Mouse (Mus musculus): ENCODE results near the gene 9530003J23Rik. TPM values are rescaled to one million over a fixed set of nuclear protein-coding genes. Genes with fewer than 3 reads are reported as not detected.
"Not testable (repeated sequence)": the region's sequence is repeated elsewhere in the genome, so short reads cannot be mapped to it uniquely, and the experiment has no call there.

Gene 9530003J23Rik
- polyA plus RNA-seq, 1 experiment from 2014 or later: not detected

DNA sequence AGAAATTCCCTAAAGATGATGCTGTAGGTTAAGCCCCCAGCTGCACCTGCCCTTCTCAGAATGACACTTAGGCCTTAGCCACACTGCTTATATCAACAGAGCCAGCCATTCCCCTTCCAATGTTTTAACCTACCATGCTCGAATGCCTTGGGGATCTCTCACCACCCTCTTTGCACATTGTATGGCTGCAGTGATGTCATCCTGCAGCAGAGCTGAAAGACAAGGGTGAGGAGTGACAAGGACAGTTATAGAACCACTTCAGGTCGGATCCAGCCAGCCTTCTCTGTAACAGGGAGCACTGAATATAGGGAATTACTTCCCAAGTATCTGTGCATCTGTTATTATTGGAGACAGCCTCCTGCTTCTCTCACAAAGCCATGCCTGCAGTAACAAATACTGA is 40.0 kb upstream of the 9530003J23Rik start:
- 57% methylated on average over 2 of the region's 2 CpGs for WGBS
- ATAC-seq (ENCODE audit: low FRiP score); H3K27me3 ChIP-seq: not testable (repeated sequence)

DNA sequence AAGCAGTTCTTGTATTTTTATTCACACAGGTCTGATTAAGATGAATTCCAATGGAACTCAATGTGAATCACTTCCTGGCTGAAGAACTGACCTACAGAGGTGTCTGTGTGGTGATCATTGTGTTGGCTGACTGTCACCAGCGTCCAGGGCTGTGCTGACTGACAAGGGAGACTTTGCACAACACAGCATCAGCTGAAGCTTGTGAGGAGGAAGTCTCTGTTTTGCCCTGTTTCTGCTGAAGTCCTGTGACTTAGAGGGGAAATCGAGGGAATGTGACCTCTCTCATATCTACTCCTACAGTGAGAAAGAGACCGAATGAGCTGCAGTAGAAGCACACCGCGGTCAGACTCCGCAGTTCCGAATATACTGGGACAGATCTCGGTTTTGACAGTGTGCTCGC is 39.3 kb upstream of the 9530003J23Rik start:
- H3K4me1 ChIP-seq; H3K27me3 ChIP-seq; H3K9me3 ChIP-seq; H3K9ac ChIP-seq; H3K4me3 ChIP-seq (replicated peaks); H3K36me3 ChIP-seq (replicated peaks); ATAC-seq (ENCODE audit: low FRiP score); H3K27ac ChIP-seq; H3K4me2 ChIP-seq: not testable (repeated sequence)
- 87% methylated on average over 9 of the region's 9 CpGs for WGBS

More for the DNA sequence above, 40.0 kb upstream of the 9530003J23Rik start:
- H3K9ac ChIP-seq; H3K4me1 ChIP-seq; H3K9me3 ChIP-seq; H3K4me2 ChIP-seq; H3K4me3 ChIP-seq (replicated peaks); H3K27ac ChIP-seq; H3K36me3 ChIP-seq (replicated peaks): not testable (repeated sequence)

DNA sequence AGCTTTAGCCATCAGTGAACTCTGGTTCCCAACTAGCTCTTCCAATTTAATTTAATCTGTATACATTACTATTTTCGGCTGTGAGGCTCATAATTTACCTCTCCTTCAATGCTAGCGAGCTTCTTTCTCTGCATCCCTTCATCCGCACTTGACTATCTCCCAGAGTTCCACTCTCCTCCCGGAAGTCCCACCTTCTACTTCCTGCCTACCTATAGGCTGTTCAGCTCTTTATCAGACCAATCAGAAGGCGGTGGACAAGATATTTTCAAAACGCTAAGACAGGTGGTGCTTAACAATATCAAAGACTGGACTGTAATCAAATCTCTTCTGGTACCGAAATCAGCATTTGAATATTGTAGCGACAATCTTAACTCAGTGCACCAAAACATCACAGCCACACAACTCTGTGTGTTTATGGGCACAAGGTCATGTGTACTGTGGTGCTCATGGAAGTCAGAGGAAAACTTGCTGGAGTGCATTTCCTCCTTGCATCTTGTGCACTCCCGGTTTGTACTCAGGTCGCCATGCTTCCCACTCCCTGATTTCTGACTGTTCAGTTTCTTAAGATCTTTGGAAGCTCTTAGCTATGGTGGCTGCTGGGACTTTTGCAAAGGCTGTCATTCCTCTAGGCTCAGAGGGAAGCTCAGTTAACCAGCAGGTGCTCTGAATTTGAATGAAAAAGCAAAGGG is 37.3 kb upstream of the 9530003J23Rik start:
- H3K4me3 ChIP-seq (replicated peaks): no peak overlapping the region
- no peak for ATAC-seq (ENCODE audit: low FRiP score)

DNA sequence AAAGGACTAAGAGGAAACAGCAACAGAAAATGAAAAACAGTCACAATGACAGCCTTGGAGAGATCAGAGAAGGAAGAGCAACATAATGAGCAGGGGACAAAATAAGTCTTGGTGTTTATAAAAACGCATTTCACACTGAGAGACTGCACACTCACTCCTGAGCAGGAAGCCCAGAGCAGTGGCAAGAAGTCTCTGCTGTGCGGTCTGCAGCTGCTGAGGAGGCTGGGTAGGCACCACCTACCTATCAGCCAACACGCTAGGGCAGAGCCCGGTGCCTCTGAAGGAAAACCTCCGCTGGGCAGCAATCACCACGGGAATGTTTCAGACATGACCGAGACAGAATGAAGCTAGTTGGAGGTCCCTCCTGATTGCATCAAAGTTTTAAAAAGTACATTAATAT is 36.1 kb upstream of the 9530003J23Rik start:
- not testable (repeated sequence) for H3K36me3 ChIP-seq (replicated peaks); H3K4me3 ChIP-seq (replicated peaks); H3K9ac ChIP-seq; H3K9me3 ChIP-seq; H3K4me1 ChIP-seq; H3K27me3 ChIP-seq; ATAC-seq (ENCODE audit: low FRiP score); H3K4me2 ChIP-seq; H3K27ac ChIP-seq
- 97% methylated on average over 3 of the region's 7 CpGs for WGBS

More for the DNA sequence above, 37.3 kb upstream of the 9530003J23Rik start:
- H3K9me3 ChIP-seq: no peaks in the 10 kb centered on the region
- no peak overlapping the region for H3K9ac ChIP-seq
- H3K27me3 ChIP-seq: no peaks in the 10 kb centered on the region
- no peak overlapping the region for H3K4me2 ChIP-seq
- H3K4me1 ChIP-seq: no peaks in the 10 kb centered on the region
- H3K36me3 ChIP-seq (replicated peaks): no peaks in the 10 kb centered on the region
- WGBS: 85% methylated on average over 10 of the region's 10 CpGs
- H3K27ac ChIP-seq: no peak overlapping the region

GRCm38 (mm10) chr10:117272023-117272422 is 33.5 kb upstream of the 9530003J23Rik start:
- no peak overlapping the region for H3K27ac ChIP-seq
- no peak overlapping the region for H3K4me2 ChIP-seq
- H3K27me3 ChIP-seq: no peaks in the 10 kb centered on the region
- no peaks in the 10 kb centered on the region for H3K36me3 ChIP-seq (replicated peaks)
- no peak for ATAC-seq (ENCODE audit: low FRiP score)
- H3K4me3 ChIP-seq (replicated peaks): no peak overlapping the region
- no peak overlapping the region for H3K9ac ChIP-seq
- no peaks in the 10 kb centered on the region for H3K9me3 ChIP-seq
- H3K4me1 ChIP-seq: no peaks in the 10 kb centered on the region

- Histone ChIP-seq H3K27me3 (no peaks in the 10 kb centered on the region), H3K4me2 (no peak overlapping the region), H3K4me3 (replicated peaks) (no peak overlapping the region), H3K4me1 (no peaks in the 10 kb centered on the region), H3K27ac (0 out of 2 replicates have a peak overlapping the region, but pooled peaks have one; percentile 6), H3K9ac (no peak overlapping the region), H3K36me3 (replicated peaks) (no peaks in the 10 kb centered on the region), H3K9me3 (no peaks in the 10 kb centered on the region)
- ATAC-seq (ENCODE audit: low FRiP score): no peak
Measured at GRCm38 (mm10) chr10:117259870-117260269, 21.4 kb upstream of the 9530003J23Rik start.

DNA sequence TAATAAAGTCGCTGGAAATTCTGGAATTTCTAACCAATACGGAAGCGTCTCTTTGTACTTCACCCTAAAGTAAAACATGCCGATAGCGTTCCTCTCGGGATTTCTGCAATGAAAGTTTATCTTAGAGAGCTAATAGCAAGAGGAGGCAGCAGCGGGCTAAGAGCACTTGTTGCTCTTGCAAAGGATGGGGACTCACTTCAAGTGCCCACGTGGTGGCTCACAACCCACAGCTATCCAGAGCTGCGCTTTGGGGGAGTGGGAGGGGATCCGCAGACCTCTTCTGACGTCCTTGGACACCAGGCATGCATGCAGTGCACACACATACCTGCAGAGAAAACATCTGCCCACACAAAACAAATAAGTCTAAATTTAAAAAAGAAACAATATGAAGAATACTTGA is 2.6 kb downstream of the 9530003J23Rik start:
- Histone ChIP-seq H3K27ac (no peak overlapping the region), H3K9ac (no peak overlapping the region), H3K36me3 (replicated peaks) (no peaks in the 10 kb centered on the region), H3K27me3 (no peaks in the 10 kb centered on the region), H3K4me2 (no peak overlapping the region), H3K4me3 (replicated peaks) (no peak overlapping the region), H3K4me1 (no peaks in the 10 kb centered on the region), H3K9me3 (no peaks in the 10 kb centered on the region)
- 62% methylated on average over 11 of the region's 11 CpGs for WGBS
- no peak for ATAC-seq (ENCODE audit: low FRiP score)

- Histone ChIP-seq H3K9me3 (no peaks in the 10 kb centered on the region), H3K4me3 (replicated peaks) (no peak overlapping the region), H3K27ac (no peak overlapping the region), H3K36me3 (replicated peaks) (no peaks in the 10 kb centered on the region), H3K27me3 (no peaks in the 10 kb centered on the region), H3K4me1 (no peaks in the 10 kb centered on the region), H3K4me2 (no peak overlapping the region), H3K9ac (no peak overlapping the region)
- no peak for ATAC-seq (ENCODE audit: low FRiP score)
- 72% methylated on average over 4 of the region's 4 CpGs for WGBS
Measured at GRCm38 (mm10) chr10:117234825-117235224, 3.7 kb downstream of the 9530003J23Rik start.

GRCm38 (mm10) chr10:117229826-117230225 is 8.7 kb downstream of the 9530003J23Rik start:
- H3K27me3 ChIP-seq: no peaks in the 10 kb centered on the region
- H3K9me3 ChIP-seq: no peaks in the 10 kb centered on the region
- no peak overlapping the region for H3K9ac ChIP-seq
- H3K4me1 ChIP-seq: peaks cover 5% of the 10 kb centered on the region; the same call in 1 of the 2 replicates
- no peak overlapping the region for H3K4me3 ChIP-seq (replicated peaks)
- no peaks in the 10 kb centered on the region for H3K36me3 ChIP-seq (replicated peaks)
- WGBS: 72% methylated on average over 16 of the region's 16 CpGs
- H3K27ac ChIP-seq: no peak overlapping the region
- H3K4me2 ChIP-seq: no peak overlapping the region
- ATAC-seq (ENCODE audit: low FRiP score): no peak

- Histone ChIP-seq H3K27me3 (no peaks in the 10 kb centered on the region), H3K36me3 (replicated peaks) (peaks cover 17% of the 10 kb centered on the region), H3K9ac (no peak overlapping the region), H3K9me3 (no peaks in the 10 kb centered on the region), H3K27ac (no peak overlapping the region), H3K4me3 (replicated peaks) (no peak overlapping the region), H3K4me1 (peaks cover 28% of the 10 kb centered on the region), H3K4me2 (no peak overlapping the region)
- 86% methylated on average over 3 of the region's 3 CpGs for WGBS
- no peak for ATAC-seq (ENCODE audit: low FRiP score)
Measured at GRCm38 (mm10) chr10:117226002-117226401, 12.5 kb downstream of the 9530003J23Rik start.

DNA sequence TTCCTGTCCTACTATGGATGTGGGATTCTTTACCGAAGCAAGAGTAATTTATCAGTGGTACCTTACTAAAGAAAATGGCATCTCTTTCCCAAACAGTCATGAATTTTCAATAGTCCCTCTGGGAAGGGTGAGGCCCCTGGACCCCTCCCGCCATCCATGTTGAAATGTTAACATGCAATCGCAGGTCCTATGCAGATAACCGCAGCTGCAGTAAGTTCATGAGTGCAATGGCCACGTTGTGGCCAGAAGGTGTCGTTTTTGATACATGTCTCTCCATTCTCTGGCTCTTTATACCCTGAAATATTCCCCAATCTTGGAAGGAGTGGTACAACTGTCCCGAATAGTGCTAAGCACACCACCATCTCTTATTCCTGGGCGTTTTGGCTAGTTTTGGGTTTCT is 13.4 kb downstream of the 9530003J23Rik start:
- WGBS: 64% methylated on average over 8 of the region's 8 CpGs
- peak overlapping the region; percentile 83 for H3K4me3 ChIP-seq (replicated peaks)
- H3K4me1 ChIP-seq: peaks cover 28% of the 10 kb centered on the region
- no peak; the same call in 1 of the 2 replicates for ATAC-seq (ENCODE audit: low FRiP score)
- H3K27ac ChIP-seq: 0 out of 2 replicates have a peak overlapping the region, but pooled peaks have one; percentile 99
- peak overlapping the region; percentile 95 for H3K9ac ChIP-seq
- no peaks in the 10 kb centered on the region for H3K27me3 ChIP-seq
- H3K9me3 ChIP-seq: no peaks in the 10 kb centered on the region
- H3K36me3 ChIP-seq (replicated peaks): peaks cover 25% of the 10 kb centered on the region
- peak overlapping the region; percentile 83 for H3K4me2 ChIP-seq

GRCm38 (mm10) chr10:117224102-117224990 is 14.2 kb downstream of the 9530003J23Rik start, which contains the start of gene Yeats4:
TSS of gene Yeats4 (minus strand) at chr10:117224507.
- Histone ChIP-seq H3K36me3 (replicated peaks) (peaks cover 33% of the 10 kb centered on the region), H3K4me3 (replicated peaks) (peak within 1 kb of the TSS; percentile 83), H3K9ac (peak within 1 kb of the TSS; percentile 95), H3K4me2 (peak within 1 kb of the TSS; percentile 83), H3K27ac (peak within 1 kb of the TSS; percentile 99), H3K27me3 (no peaks in the 10 kb centered on the region), H3K4me1 (peaks cover 28% of the 10 kb centered on the region), H3K9me3 (no peaks in the 10 kb centered on the region)
- ATAC-seq (ENCODE audit: low FRiP score): peak; percentile 96
- under 1% methylated on average over 63 of the region's 63 CpGs for WGBS
